Mouse (Mus musculus) intestine, embryonic 15.5 days (tissue): Measurements from ENCODE around the gene Abhd11. TPM values are rescaled to one million over a fixed set of nuclear protein-coding genes. Genes with fewer than 3 reads are reported as not detected.
"Not testable (repeated sequence)": the region's sequence is repeated elsewhere in the genome, so short reads cannot be mapped to it uniquely, and the experiment has no call there.

Experiments used
- ATAC-seq: fragments of 200-750 bp; cut with Nextera tagmentation; 2 replicates; pipeline ENCODE4 v1.8.0; 2017; ENCODE audit warnings: moderate TSS enrichment, moderate library complexity
- H3K27ac ChIP-seq: fragments of 300-500 bp; sonication (generic); 2 replicates; pipeline ENCODE4 v1.5.1; 2015; ENCODE audit warnings: mild to moderate bottlenecking, inconsistent platforms
- H3K27me3 ChIP-seq: fragments of 300-500 bp; sonication (generic); replicated peaks from 2 replicates; pipeline ENCODE4 v1.6.1; 2015; ENCODE audit warnings: inconsistent platforms
- H3K36me3 ChIP-seq: fragments of 300-500 bp; sonication (generic); 2 replicates; pipeline ENCODE4 v1.6.1; 2015; ENCODE audit warnings: inconsistent platforms
- H3K4me1 ChIP-seq: fragments of 300-500 bp; sonication (generic); replicated peaks from 2 replicates; pipeline ENCODE4 v1.6.1; 2015; ENCODE audit warnings: inconsistent platforms
- H3K4me2 ChIP-seq: fragments of 300-500 bp; sonication (generic); replicated peaks from 2 replicates; pipeline ENCODE4 v1.6.1; 2015; ENCODE audit warnings: mild to moderate bottlenecking, inconsistent platforms
- H3K4me3 ChIP-seq: fragments of 300-500 bp; sonication (generic); replicated peaks from 2 replicates; pipeline ENCODE4 v1.5.1; 2015; ENCODE audit warnings: inconsistent platforms
- H3K9ac ChIP-seq: fragments of 300-500 bp; sonication (generic); 2 replicates; pipeline ENCODE4 v1.6.1; 2015; ENCODE audit warnings: inconsistent platforms
- H3K9me3 ChIP-seq: fragments of 300-500 bp; sonication (generic); 2 replicates; pipeline ENCODE4 v1.6.1; 2016; ENCODE audit warnings: inconsistent platforms
- WGBS: fragments of 180-500 bp; shearing (Covaris S2); methylation state at CpG from one replicate; pipeline ENCODE4 v1.1.7; 2015; 5-methylcytosine and 5-hydroxymethylcytosine counted together
- polyA plus RNA-seq: library from polyadenylated mRNA; unstranded; fragments of >200 nt; fragmentation: Nextera tagmentation; extraction: Ambion mirVana; gene quantifications from 2 replicates; pipeline ENCODE4 v1.2.1, GENCODE M21; 2015

The Abhd11 gene
- polyA plus RNA-seq, 1 experiment from 2014 or later = 96.0 TPM

GRCm38 (mm10) chr5:135035608-135036359 is 26.8 kb downstream of the Abhd11 start:
- H3K36me3 ChIP-seq = peaks cover 9% of the 10 kb centered on the region; the same call in 1 of the 2 replicates
- H3K4me3 ChIP-seq = no peak overlapping the region
- H3K4me2 ChIP-seq = no peak overlapping the region
- H3K27ac ChIP-seq = no peak overlapping the region
- H3K4me1 ChIP-seq = 0 out of 2 replicates have a peak, but pooled peaks cover 5% of the 10 kb centered on the region
- H3K27me3 ChIP-seq = no peaks in the 10 kb centered on the region
- WGBS = 67% methylated on average over 18 of the region's 18 CpGs
- H3K9me3 ChIP-seq = no peaks in the 10 kb centered on the region
- no peak overlapping the region for H3K9ac ChIP-seq
- ATAC-seq = no peak

GRCm38 (mm10) chr5:135037946-135038345 is 29.0 kb downstream of the Abhd11 start:
- no peak overlapping the region for H3K4me2 ChIP-seq
- WGBS = 87% methylated on average over 3 of the region's 3 CpGs
- H3K4me1 ChIP-seq = 0 out of 2 replicates have a peak, but pooled peaks cover 7% of the 10 kb centered on the region
- H3K27ac ChIP-seq = no peak overlapping the region
- ATAC-seq = no peak
- H3K27me3 ChIP-seq = no peaks in the 10 kb centered on the region
- H3K36me3 ChIP-seq = peaks cover 9% of the 10 kb centered on the region; the same call in 1 of the 2 replicates
- no peak overlapping the region for H3K4me3 ChIP-seq
- H3K9ac ChIP-seq = no peak overlapping the region
- no peaks in the 10 kb centered on the region for H3K9me3 ChIP-seq

- Histone ChIP-seq H3K4me1 (0 out of 2 replicates have a peak, but pooled peaks cover 7% of the 10 kb centered on the region), H3K4me3 (no peak overlapping the region), H3K4me2 (no peak overlapping the region), H3K36me3 (0 out of 2 replicates have a peak, but pooled peaks cover 9% of the 10 kb centered on the region), H3K9me3 (no peaks in the 10 kb centered on the region), H3K9ac (no peak overlapping the region), H3K27ac (no peak overlapping the region), H3K27me3 (no peaks in the 10 kb centered on the region)
- 88% methylated on average over 9 of the region's 9 CpGs for WGBS
- no peak for ATAC-seq
These were observed 30.6 kb downstream of the Abhd11 start for GRCm38 (mm10) chr5:135039541-135039940.

- Histone ChIP-seq H3K9ac (no peak overlapping the region), H3K27ac (no peak overlapping the region), H3K9me3 (no peaks in the 10 kb centered on the region), H3K27me3 (no peaks in the 10 kb centered on the region), H3K36me3 (0 out of 2 replicates have a peak, but pooled peaks cover 9% of the 10 kb centered on the region), H3K4me1 (0 out of 2 replicates have a peak, but pooled peaks cover 7% of the 10 kb centered on the region), H3K4me3 (no peak overlapping the region), H3K4me2 (no peak overlapping the region)
- 64% methylated on average over 6 of the region's 6 CpGs for WGBS
- no peak for ATAC-seq
These were observed 31.1 kb downstream of the Abhd11 start for GRCm38 (mm10) chr5:135040059-135040458.

- 0 out of 2 replicates have a peak, but pooled peaks cover 7% of the 10 kb centered on the region for H3K4me1 ChIP-seq
- no peak overlapping the region for H3K9ac ChIP-seq
- no peak overlapping the region for H3K4me3 ChIP-seq
- WGBS = 39% methylated on average over 11 of the region's 11 CpGs
- no peak overlapping the region for H3K4me2 ChIP-seq
- H3K27ac ChIP-seq = no peak overlapping the region
- no peaks in the 10 kb centered on the region for H3K9me3 ChIP-seq
- no peaks in the 10 kb centered on the region for H3K27me3 ChIP-seq
- 0 out of 2 replicates have a peak, but pooled peaks cover 9% of the 10 kb centered on the region for H3K36me3 ChIP-seq
- 0 out of 2 replicates have a peak, but pooled peaks have one; percentile 13 for ATAC-seq
These were observed 31.8 kb downstream of the Abhd11 start for GRCm38 (mm10) chr5:135040777-135041176.

- H3K27me3 ChIP-seq = no peaks in the 10 kb centered on the region
- no peak overlapping the region for H3K27ac ChIP-seq
- WGBS = 46% methylated on average over 19 of the region's 21 CpGs
- peak overlapping the region; percentile 6; the same call in 1 of the 2 replicates for H3K4me2 ChIP-seq
- H3K4me3 ChIP-seq = no peak overlapping the region
- ATAC-seq = peak; percentile 36; the same call in 1 of the 2 replicates
- 0 out of 2 replicates have a peak, but pooled peaks cover 9% of the 10 kb centered on the region for H3K36me3 ChIP-seq
- H3K9ac ChIP-seq = no peak overlapping the region
- no peaks in the 10 kb centered on the region for H3K9me3 ChIP-seq
- 0 out of 2 replicates have a peak, but pooled peaks cover 7% of the 10 kb centered on the region for H3K4me1 ChIP-seq
These were observed 33.3 kb downstream of the Abhd11 start for GRCm38 (mm10) chr5:135042105-135042788.

- Histone ChIP-seq H3K27me3 (no peaks in the 10 kb centered on the region), H3K27ac (no peak overlapping the region), H3K9me3 (no peaks in the 10 kb centered on the region), H3K4me3 (no peak overlapping the region), H3K4me1 (0 out of 2 replicates have a peak, but pooled peaks cover 7% of the 10 kb centered on the region), H3K36me3 (peaks cover 9% of the 10 kb centered on the region), H3K9ac (no peak overlapping the region), H3K4me2 (no peak overlapping the region)
- ATAC-seq = no peak
- WGBS = 89% methylated on average over 3 of the region's 3 CpGs
These were observed 35.6 kb downstream of the Abhd11 start for GRCm38 (mm10) chr5:135044575-135044974.

- ATAC-seq = no peak
- no peak overlapping the region for H3K4me3 ChIP-seq
- no peak overlapping the region for H3K4me2 ChIP-seq
- WGBS = 92% methylated on average over 5 of the region's 5 CpGs
- no peak overlapping the region for H3K27ac ChIP-seq
- peaks cover 15% of the 10 kb centered on the region for H3K36me3 ChIP-seq
- H3K4me1 ChIP-seq = no peaks in the 10 kb centered on the region
- H3K27me3 ChIP-seq = no peaks in the 10 kb centered on the region
- H3K9ac ChIP-seq = no peak overlapping the region
- no peaks in the 10 kb centered on the region for H3K9me3 ChIP-seq
These were observed 39.6 kb downstream of the Abhd11 start for GRCm38 (mm10) chr5:135048539-135048938.

- peaks cover 20% of the 10 kb centered on the region for H3K36me3 ChIP-seq
- not testable (repeated sequence) for H3K9ac ChIP-seq, H3K4me2 ChIP-seq, H3K4me1 ChIP-seq, H3K4me3 ChIP-seq, H3K27ac ChIP-seq, H3K27me3 ChIP-seq, H3K9me3 ChIP-seq, ATAC-seq
- 88% methylated on average over 6 of the region's 6 CpGs for WGBS
These were observed 40.3 kb downstream of the Abhd11 start for GRCm38 (mm10) chr5:135049268-135049667.

- H3K4me1 ChIP-seq = no peaks in the 10 kb centered on the region
- H3K27ac ChIP-seq = no peak overlapping the region
- no peak overlapping the region for H3K9ac ChIP-seq
- no peak overlapping the region for H3K4me2 ChIP-seq
- no peaks in the 10 kb centered on the region for H3K9me3 ChIP-seq
- no peaks in the 10 kb centered on the region for H3K27me3 ChIP-seq
- peaks cover 41% of the 10 kb centered on the region for H3K36me3 ChIP-seq
- H3K4me3 ChIP-seq = no peak overlapping the region
- ATAC-seq = no peak
- WGBS = 90% methylated on average over 12 of the region's 12 CpGs
These were observed 44.4 kb downstream of the Abhd11 start for GRCm38 (mm10) chr5:135053356-135053755.
